Mouse (Mus musculus) cortical plate, adult 2 months (tissue): ENCODE measurements around the gene Kcnk7. TPM values are rescaled to one million over a fixed set of nuclear protein-coding genes. Genes with fewer than 3 reads are reported as not detected.

ENCODE experiments used
- H3K27ac ChIP-seq: fragments of 200-500 bp; 2 replicates; pipeline ENCODE4 v1.5.1; 2012; ENCODE audit warnings: low read length, control low read depth, inconsistent platforms; ENCODE audit not compliant: insufficient read depth
- H3K4me1 ChIP-seq: fragments of 200-500 bp; 2 replicates; pipeline ENCODE4 v1.6.1; 2011; ENCODE audit warnings: low read length; ENCODE audit not compliant: control insufficient read depth, insufficient read depth
- H3K4me3 ChIP-seq: fragments of 200-500 bp; 2 replicates; pipeline ENCODE4 v1.5.1; 2011; ENCODE audit warnings: mild to moderate bottlenecking, low read length, control low read depth; ENCODE audit not compliant: insufficient read depth
- CTCF ChIP-seq: fragments of 200-500 bp; IDR thresholded peaks from 2 replicates; pipeline ENCODE4 v1.5.1; 2011; ENCODE audit warnings: mild to moderate bottlenecking, control low read depth, low read length; ENCODE audit not compliant: insufficient read depth; ENCODE audit errors: extremely low read depth
- POLR2A ChIP-seq: fragments of 200-500 bp; IDR thresholded peaks from 2 replicates; pipeline ENCODE4 v1.6.1; 2011; ENCODE audit warnings: mild to moderate bottlenecking, low read length, control low read depth; ENCODE audit not compliant: insufficient read depth; ENCODE audit errors: extremely low read depth
- polyA plus RNA-seq: library from polyadenylated mRNA; depleted of rRNA; stranded (reverse); fragments of >200 nt; gene quantifications from 2 replicates; pipeline ENCODE4 v1.2.3, GENCODE M21; 2012

Gene Kcnk7
- polyA plus RNA-seq, 1 experiment = 0.23 TPM

DNA sequence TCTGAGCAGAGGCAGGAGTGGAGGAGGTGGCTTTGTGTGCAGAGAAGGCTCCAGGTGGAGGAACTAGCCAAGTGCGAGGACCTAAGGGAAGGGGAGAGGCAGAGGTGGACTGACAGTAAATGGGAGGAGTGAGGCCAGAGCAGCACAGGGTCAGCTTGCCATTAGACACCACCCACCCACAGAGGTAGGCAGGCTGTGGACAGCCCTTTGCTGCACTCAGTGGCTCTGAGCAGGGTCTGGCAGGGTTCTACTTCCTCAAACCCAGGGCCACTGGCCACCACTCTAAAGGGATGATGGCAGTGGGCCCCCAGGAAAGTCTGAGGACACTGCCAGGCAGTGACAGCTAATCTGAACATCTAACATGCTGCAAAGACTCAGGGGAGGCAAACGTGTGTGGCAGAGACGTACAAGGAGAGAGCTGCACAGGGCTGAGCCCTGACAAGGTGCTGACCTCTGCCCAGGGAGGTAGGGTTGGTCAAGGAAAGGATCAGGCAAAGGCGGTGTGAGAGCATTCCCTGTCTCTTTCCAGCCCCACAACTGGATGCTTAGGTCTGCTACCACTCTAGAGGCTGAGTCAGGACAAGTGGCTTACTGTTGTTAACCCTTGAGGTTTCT, 19.9 kb downstream of the Kcnk7 start:
- Histone ChIP-seq H3K4me3 (no peak overlapping the region), H3K4me1 (peaks cover 5% of the 10 kb centered on the region; the same call in 1 of the 2 replicates), H3K27ac (no peak overlapping the region)
- no peak for TF ChIP-seq CTCF
- no peak for TF ChIP-seq POLR2A

DNA sequence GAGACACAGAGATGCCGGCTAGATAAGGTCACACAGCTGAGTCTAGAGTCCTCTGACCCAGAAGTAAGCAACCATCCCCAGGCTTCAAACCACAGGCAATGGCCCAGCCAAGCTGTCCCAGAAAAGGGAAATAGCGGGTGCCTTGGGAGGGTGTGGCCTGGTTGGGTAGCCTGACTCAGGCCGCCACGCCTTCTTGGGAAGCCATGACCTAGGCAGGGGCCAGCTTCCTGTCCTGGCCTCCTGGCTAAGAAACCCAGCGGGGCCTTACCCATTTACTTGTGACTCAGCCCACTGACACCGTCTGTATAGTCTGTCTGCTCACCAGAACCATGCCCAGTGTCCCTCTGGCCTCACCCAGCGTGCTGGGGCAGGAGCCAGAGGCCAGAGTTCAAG, 20.4 kb downstream of the Kcnk7 start:
- Histone ChIP-seq H3K4me3 (no peak overlapping the region), H3K27ac (no peak overlapping the region)
- TF ChIP-seq CTCF (no peak), POLR2A (no peak)

DNA sequence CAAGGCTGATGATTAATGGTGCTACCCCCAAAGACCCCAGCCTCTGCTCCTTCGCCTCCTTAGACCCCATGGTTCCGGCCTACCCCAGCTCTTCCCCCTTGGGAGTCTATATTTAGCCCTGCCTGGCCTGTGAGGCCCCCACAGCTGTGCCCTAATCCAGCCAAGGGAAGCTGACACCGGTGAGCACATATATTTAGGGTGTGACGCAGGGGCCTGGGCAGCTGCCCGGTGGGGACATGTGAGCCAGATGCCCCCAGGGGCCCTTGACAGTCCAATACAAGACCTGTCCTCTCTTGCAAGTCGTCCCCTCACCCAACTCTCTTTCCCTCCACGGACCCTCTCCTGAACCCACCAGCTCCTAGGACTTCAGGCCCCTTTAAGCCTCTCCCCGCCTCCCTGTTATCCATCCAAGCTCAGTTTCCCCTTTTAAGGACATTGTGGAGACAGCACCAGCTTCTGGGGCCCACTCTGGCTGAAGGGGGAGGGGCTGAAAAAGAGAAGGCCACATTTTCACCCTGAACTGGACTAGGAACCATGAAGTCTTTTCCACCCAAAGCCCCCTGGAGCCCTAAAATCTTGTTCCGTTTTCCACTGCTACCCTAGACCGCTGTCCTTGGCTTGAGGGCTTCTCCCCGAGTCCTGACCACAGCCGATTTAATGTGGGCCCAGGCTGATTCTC, 21.0 kb downstream of the Kcnk7 start:
- Histone ChIP-seq H3K4me3 (peak overlapping the region; percentile 19; the same call in 1 of the 2 replicates), H3K4me1 (peaks cover 5% of the 10 kb centered on the region; the same call in 1 of the 2 replicates), H3K27ac (no peak overlapping the region)
- TF ChIP-seq CTCF (no peak), POLR2A (no peak)

More for the DNA sequence above, 20.4 kb downstream of the Kcnk7 start:
- peaks cover 5% of the 10 kb centered on the region; the same call in 1 of the 2 replicates for H3K4me1 ChIP-seq

DNA sequence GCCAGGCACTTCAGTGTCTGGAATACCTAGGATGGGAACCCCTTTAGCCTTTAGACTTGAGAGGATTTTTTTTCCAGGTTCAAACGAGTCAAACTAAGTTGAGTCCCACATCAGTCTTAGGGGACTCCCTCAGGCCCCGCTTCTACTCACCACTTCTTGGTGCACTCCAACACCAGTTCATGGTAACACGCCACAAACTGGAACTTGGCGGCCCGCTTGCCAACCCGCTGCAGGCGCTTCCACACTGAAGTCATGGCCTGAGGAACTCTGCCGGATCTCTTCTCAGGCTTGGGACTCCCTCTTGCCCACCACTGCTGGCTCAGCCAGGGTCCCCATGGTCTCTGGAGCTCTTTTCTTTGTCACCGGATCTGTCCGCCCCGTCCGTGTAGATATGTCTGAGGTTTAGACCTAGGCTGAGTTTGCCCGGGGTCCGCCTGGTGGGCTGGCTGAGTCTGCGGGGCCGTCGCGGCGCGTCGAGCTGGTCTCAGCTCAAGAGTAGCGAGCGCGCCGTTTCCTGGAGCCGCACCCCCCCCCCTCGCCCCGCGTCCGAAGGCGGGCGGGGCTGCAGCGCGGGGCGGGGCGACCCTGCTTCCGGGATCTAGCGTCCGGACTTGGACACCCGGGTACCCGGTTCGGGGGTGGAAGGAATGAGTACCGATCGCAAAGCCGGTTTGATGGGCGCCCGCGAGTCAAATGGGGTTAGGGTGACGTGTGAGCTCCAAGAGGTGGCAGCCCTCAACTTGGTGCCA, 21.8 kb downstream of the Kcnk7 start, which contains the start of gene Ehbp1l1:
Gene Ehbp1l1, minus strand, starts transcription at position 551 of the 749 bp plus-strand sequence.
- TF ChIP-seq CTCF (no peak), POLR2A (no peak)
- peaks cover 7% of the 10 kb centered on the region; the same call in 1 of the 2 replicates for H3K4me1 ChIP-seq
- peak within 1 kb of the TSS; percentile 81 for H3K4me3 ChIP-seq
- H3K27ac ChIP-seq = 0 out of 2 replicates have a peak within 1 kb of the TSS, but pooled peaks have one; percentile 32

DNA sequence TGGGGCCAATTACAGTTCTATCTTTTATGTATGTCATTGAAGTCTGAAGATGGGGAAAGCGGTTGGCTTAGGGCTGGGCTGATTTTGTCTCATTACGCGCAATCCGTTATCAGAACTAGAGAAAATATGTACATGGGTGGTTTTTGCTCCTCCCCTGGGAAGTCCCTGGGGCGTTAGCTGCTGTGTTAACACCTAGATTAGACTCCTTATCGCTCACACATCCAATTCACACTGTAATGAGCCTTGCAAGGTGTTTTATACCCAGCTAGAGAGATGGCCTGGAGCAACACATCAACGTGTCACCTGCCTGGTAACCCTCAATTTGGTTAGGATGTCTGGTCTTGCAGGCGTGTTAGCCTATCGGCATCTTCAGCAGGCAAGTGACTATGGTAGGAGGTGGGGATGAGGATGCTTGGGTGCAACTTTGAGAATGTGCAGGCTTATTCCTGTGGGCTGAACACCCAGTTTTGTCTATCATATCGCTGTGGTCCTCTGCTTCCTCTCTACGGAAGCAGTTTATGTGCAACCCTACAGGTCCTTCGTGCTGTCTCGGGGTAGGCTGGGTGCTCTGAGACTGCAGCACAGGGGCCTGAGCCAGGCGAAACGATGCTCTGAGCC, 22.9 kb downstream of the Kcnk7 start:
- Histone ChIP-seq H3K27ac (no peak overlapping the region), H3K4me1 (peaks cover 7% of the 10 kb centered on the region; the same call in 1 of the 2 replicates), H3K4me3 (peak overlapping the region; percentile 81; the same call in 1 of the 2 replicates)
- TF ChIP-seq POLR2A (no peak), CTCF (no peak)

DNA sequence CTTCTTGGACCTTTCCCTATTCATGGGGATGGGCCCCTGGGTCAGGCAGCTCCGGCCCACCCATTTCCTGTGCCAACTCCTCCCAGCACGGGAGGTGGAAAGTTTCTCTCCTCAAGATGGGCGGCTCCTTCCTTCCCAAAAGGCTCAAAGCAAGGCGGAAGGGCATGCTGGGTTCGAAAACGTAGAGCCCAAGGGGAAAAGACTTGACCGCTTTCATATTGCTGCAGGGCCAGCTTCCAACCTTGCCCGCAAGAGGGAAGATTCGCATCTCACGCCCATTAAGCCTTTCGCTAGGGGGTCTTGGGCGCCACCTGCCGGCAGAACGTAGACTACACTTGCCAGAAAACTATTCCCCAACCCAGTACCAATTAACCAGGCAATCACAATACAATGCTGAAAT, 23.5 kb downstream of the Kcnk7 start:
- TF ChIP-seq POLR2A = no peak
- TF ChIP-seq CTCF = peak; percentile 94
- no peak overlapping the region for H3K27ac ChIP-seq
- peaks cover 7% of the 10 kb centered on the region; the same call in 1 of the 2 replicates for H3K4me1 ChIP-seq
- peak overlapping the region; percentile 81 for H3K4me3 ChIP-seq

DNA sequence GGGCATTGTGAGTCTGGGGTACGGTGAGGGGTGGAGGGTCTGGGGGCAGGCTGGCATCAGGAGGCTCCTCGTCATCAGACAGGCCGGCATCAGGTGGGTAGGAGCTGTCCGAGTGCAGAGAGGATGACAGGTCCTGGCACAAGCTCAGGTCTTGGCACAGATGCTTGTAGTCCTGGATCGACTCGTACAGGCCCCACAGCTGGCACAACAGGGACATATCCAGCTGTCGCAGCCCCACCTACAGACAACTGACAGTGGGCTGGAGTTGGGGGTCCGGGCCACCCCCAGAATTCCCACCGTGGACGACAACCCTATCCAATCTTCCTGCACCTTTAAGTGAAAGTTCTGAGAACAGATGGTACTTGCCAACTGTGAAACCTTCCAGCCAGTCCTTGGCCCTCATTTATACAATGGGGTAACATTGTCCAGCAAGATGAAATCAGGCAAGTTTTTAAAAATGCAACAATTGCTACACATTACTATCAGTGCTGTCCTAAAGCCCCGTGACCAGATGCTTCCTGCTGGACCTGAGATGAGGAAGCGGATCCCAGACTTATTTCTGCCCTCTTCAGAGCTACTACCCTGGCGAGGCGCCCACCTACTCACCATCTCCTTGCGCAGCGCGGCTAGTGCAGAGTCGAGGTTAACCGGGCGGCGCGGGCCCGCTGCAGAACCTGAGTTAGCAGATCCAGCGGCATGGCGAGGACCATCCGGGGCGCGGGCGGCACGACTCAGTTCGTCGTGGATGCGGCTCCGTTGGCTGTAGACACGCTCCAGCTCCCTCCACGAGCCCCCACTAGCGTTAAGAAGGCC, 24.7 kb downstream of the Kcnk7 start:
- Histone ChIP-seq H3K4me1 (peaks cover 7% of the 10 kb centered on the region; the same call in 1 of the 2 replicates), H3K4me3 (peak overlapping the region; percentile 81), H3K27ac (peak overlapping the region; percentile 33; the same call in 1 of the 2 replicates)
- TF ChIP-seq POLR2A (no peak), CTCF (no peak)

DNA sequence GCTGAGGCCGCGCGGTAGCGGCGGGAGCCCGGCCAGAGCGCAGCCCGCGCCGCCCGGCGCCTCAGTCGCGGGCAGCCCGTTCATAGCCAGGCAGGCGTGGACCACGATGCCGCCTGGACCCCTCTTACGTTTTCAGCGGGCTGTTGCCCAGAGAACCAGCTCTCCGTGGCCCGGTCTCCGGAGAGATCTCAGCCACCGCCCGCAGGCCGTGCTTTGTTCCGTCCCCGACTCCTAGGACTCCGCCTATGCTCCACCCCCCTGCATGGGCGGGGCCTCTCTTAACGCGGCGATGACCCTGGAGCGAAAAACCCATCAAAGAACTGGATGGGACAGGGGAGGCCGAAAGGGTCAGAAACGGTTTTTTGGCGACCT, 25.3 kb downstream of the Kcnk7 start, which contains the start of gene Fam89b:
Gene Fam89b, minus strand, starts transcription at position 210 of the 372 bp plus-strand sequence.
- peak; percentile 89 for TF ChIP-seq POLR2A
- no peak for TF ChIP-seq CTCF
- Histone ChIP-seq H3K4me3 (peak within 1 kb of the TSS; percentile 81), H3K4me1 (peaks cover 7% of the 10 kb centered on the region; the same call in 1 of the 2 replicates), H3K27ac (peak within 1 kb of the TSS; percentile 33; the same call in 1 of the 2 replicates)
